Mouse (Mus musculus) heart, postnatal 0 days (tissue): ENCODE results near the gene Nipbl.

Source experiments
- CTCF ChIP-seq: IDR thresholded peaks from 2 replicates; pipeline ENCODE4 v1.5.1; 2016; ENCODE audit warnings: antibody characterized with exemption, control low read depth, low read depth
- EP300 ChIP-seq: IDR thresholded peaks from 2 replicates; pipeline ENCODE4 v1.6.1; 2016; ENCODE audit warnings: antibody characterized with exemption, low read depth

DNA sequence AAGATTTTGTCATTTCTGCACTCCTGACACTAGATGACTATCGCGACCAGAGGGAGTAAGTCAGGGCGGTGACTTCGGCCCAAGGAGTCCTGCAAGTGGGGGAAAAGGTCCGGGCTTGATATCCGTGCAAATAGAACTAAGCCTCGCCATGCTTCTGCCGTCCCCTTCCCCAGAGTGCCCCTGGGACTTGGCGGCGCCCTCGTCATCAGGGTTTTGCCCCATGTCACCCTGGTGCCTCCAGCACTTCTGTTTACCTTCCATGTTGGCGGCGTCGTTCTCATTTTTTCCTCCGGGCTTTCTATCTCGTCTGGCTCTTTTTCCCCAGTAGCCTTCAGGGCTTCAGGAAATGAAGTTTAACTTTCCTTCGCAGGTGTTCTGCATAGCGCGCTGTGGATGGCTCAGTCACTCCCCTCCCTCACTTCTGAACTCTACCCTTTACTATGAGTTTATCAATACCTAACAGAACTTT lies 1.7 kb upstream of the Nipbl start:
- TF ChIP-seq CTCF (no peak), EP300 (no peak)
